Mouse (Mus musculus): ENCODE data around the gene Fhl4. TPM values are rescaled to one million over a fixed set of nuclear protein-coding genes. Genes with fewer than 3 reads are reported as not detected.

Fhl4 gene
- polyA plus RNA-seq, 1 experiment from 2014 or later, result 1.6 TPM

- Histone ChIP-seq H3K27ac (no peak overlapping the region), H3K9ac (no peak overlapping the region), H3K36me3 (no peaks in the 10 kb centered on the region), H3K4me3 (no peak overlapping the region), H3K4me2 (replicated peaks) (no peak overlapping the region), H3K27me3 (no peaks in the 10 kb centered on the region), H3K9me3 (no peaks in the 10 kb centered on the region), H3K4me1 (no peaks in the 10 kb centered on the region)
- WGBS, result 55% methylated on average over 4 of the region's 4 CpGs
- no peak for ATAC-seq (ENCODE audit: insufficient number of reproducible peaks, insufficient read depth, low FRiP score, low TSS enrichment)
Observed at GRCm38 (mm10) chr10:85071605-85072152, 30.6 kb downstream of the Fhl4 start.

DNA sequence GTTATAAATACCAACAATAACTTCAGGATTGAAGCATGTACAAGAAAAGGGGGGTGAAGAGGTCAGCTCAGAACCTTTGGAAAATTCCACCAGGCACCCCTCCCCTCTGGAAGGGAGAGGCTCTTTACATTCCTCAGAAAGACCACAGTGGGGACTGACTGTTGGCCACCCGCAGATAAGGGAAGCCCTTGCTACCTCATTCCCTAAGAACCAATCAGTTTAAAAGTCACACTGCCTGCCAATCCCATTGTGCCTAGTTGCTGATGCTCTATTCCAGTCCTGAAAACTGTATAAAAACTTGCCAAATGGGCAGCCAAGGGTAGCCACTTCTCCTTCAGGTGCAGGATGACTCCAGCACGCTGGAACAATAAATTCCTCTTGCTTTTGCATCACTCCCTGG, 47.4 kb downstream of the Fhl4 start:
- no peaks in the 10 kb centered on the region for H3K4me1 ChIP-seq
- 91% methylated on average over 2 of the region's 2 CpGs for WGBS
- H3K9me3 ChIP-seq, result no peaks in the 10 kb centered on the region
- no peak overlapping the region for H3K27ac ChIP-seq
- no peak overlapping the region for H3K4me2 ChIP-seq (replicated peaks)
- no peaks in the 10 kb centered on the region for H3K36me3 ChIP-seq
- no peak overlapping the region for H3K4me3 ChIP-seq
- no peaks in the 10 kb centered on the region for H3K27me3 ChIP-seq
- no peak overlapping the region for H3K9ac ChIP-seq
- ATAC-seq (ENCODE audit: insufficient number of reproducible peaks, insufficient read depth, low FRiP score, low TSS enrichment), result no peak

- WGBS, result 46% methylated on average over 4 of the region's 4 CpGs
- no peak overlapping the region for H3K27ac ChIP-seq
- no peak for ATAC-seq (ENCODE audit: insufficient number of reproducible peaks, insufficient read depth, low FRiP score, low TSS enrichment)
- H3K9ac ChIP-seq, result no peak overlapping the region
- no peaks in the 10 kb centered on the region for H3K27me3 ChIP-seq
- H3K36me3 ChIP-seq, result no peaks in the 10 kb centered on the region
- no peaks in the 10 kb centered on the region for H3K4me1 ChIP-seq
- H3K4me2 ChIP-seq (replicated peaks), result no peak overlapping the region
- H3K4me3 ChIP-seq, result no peak overlapping the region
- no peaks in the 10 kb centered on the region for H3K9me3 ChIP-seq
Observed at GRCm38 (mm10) chr10:85052451-85052850, 49.8 kb downstream of the Fhl4 start.

DNA sequence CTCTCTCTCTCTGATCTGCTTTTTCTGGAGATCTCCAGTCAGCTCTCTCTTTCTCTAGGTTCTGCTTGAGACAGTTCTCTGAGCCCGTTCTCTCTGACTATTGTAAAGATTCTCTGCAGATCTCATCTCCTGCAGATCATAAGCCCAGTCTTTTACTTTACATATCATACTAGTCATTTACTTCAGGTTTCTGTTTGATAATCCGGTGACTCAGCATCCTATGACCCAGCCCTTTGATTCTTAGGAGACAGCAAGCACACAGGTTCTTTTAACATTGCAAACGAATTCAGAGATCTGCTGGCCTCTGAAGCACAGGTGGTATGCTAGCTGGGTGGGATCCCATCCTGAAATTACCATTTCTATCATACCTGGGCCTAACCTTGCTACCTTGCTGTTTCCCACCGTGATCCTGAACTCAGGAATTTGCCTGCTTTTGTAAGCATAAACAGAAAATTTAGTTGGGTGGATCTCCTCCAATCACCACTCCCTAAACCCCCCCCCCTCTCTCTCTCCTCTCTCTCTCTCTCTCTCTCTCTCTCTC, 51.6 kb downstream of the Fhl4 start:
- Histone ChIP-seq H3K4me3 (no peak overlapping the region), H3K36me3 (no peaks in the 10 kb centered on the region), H3K27ac (no peak overlapping the region), H3K4me2 (replicated peaks) (no peak overlapping the region), H3K9ac (no peak overlapping the region), H3K9me3 (no peaks in the 10 kb centered on the region), H3K27me3 (no peaks in the 10 kb centered on the region), H3K4me1 (no peaks in the 10 kb centered on the region)
- ATAC-seq (ENCODE audit: insufficient number of reproducible peaks, insufficient read depth, low FRiP score, low TSS enrichment), result no peak
- 51% methylated on average over 4 of the region's 4 CpGs for WGBS

DNA sequence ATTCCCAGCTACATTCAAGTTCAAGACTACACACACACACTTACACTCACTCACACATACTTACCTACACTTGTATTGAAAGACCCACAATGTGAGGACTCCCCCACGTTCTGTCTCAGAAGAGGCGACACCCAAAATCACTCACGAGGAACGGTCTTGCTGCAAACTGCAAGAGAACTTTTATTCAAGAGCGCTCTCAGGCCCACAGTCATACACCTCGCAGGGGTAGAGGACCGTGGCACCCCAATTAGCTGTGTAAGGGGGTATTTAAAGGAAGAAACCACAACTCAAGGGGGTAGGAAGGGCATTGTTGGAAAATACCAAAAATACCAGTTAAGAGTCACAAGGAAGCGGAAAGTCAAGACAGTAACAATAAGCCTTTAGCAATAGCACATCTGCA, 54.3 kb downstream of the Fhl4 start:
- no peaks in the 10 kb centered on the region for H3K4me1 ChIP-seq
- H3K27ac ChIP-seq, result no peak overlapping the region
- no peak for ATAC-seq (ENCODE audit: insufficient number of reproducible peaks, insufficient read depth, low FRiP score, low TSS enrichment)
- no peak overlapping the region for H3K4me3 ChIP-seq
- H3K9ac ChIP-seq, result no peak overlapping the region
- H3K4me2 ChIP-seq (replicated peaks), result no peak overlapping the region
- 88% methylated on average over 8 of the region's 8 CpGs for WGBS
- H3K9me3 ChIP-seq, result no peaks in the 10 kb centered on the region
- H3K36me3 ChIP-seq, result no peaks in the 10 kb centered on the region
- no peaks in the 10 kb centered on the region for H3K27me3 ChIP-seq

DNA sequence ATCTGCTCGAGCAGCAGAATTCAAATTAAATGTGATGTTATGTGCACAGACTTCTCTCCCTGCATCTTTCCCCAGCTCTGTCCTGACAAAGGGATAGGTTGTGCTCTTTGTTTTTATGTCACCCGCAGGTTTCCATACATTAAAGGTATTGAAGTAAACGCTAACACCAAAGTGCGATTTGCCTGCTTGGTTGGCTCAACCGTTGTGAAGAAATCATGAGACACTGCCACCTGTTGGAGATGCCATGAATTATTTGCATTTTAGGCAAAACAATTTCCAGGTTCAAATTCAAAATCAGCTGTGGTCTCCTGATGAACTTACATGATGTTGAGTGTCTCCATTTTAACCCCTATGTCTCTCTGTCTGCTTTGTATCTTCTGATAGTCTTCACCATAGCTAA, 55.7 kb downstream of the Fhl4 start:
- H3K4me2 ChIP-seq (replicated peaks), result no peak overlapping the region
- H3K9ac ChIP-seq, result no peak overlapping the region
- WGBS, result 39% methylated on average over 5 of the region's 5 CpGs
- no peak overlapping the region for H3K4me3 ChIP-seq
- ATAC-seq (ENCODE audit: insufficient number of reproducible peaks, insufficient read depth, low FRiP score, low TSS enrichment), result no peak
- no peaks in the 10 kb centered on the region for H3K4me1 ChIP-seq
- no peak overlapping the region for H3K27ac ChIP-seq
- H3K27me3 ChIP-seq, result no peaks in the 10 kb centered on the region
- no peaks in the 10 kb centered on the region for H3K9me3 ChIP-seq
- H3K36me3 ChIP-seq, result no peaks in the 10 kb centered on the region

Other genes starting within 250 kb of the Fhl4 start
- 30.4 and 32.6 TPM in 2 replicates for gene Ric8b, start 184.9 kb downstream of the Fhl4 start, polyA plus RNA-seq (2016; fragmentation: Nextera tagmentation; extraction: Ambion mirVana)
- gene Tmem263, start 132 bp upstream of the Fhl4 start, polyA plus RNA-seq (2016; fragmentation: Nextera tagmentation; extraction: Ambion mirVana), result 103 and 109 TPM in 2 replicates
- 26.3 and 28.9 TPM in 2 replicates for gene Mterf2, start 25.5 kb upstream of the Fhl4 start, polyA plus RNA-seq (2016; fragmentation: Nextera tagmentation; extraction: Ambion mirVana)
- 37.8 and 38.4 TPM in 2 replicates for gene Cry1, start 82.6 kb upstream of the Fhl4 start, polyA plus RNA-seq (2016; fragmentation: Nextera tagmentation; extraction: Ambion mirVana)